Mouse (Mus musculus) right cerebral cortex, postnatal 10 days (tissue): ENCODE results near the gene Olfr5.
"Not testable (repeated sequence)": the region's sequence is repeated elsewhere in the genome, so short reads cannot be mapped to it uniquely, and the experiment has no call there.

ENCODE experiments used
- DNase-seq, 2 experiments: peaks; one replicate each; pipeline ENCODE4 v3.0.0; 2021; ENCODE audit warnings: low spot score in 2 of 2

Olfr5 gene

DNA sequence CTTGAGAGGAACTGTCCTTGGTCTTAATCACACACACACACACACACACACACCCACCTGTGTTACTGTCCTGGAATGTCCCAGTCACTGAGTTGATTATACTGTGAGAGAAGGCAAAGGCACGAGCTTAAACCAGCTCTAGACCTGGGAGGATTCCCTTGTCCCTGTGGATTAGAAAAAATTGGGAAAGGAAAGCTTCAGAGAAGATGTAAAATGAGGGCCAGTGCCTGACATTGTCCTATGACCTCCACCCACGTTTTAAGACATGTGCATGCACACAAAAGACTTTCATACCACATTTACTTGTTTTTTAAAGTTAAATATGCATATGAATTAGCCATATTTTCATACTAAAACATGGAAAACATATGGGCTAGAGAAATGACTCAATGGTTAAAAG is at the start of gene Olfr5:
Gene Olfr5 (minus strand): TSS at position 101 of the 400 bp plus-strand sequence.
- DNase-seq, result no peak

DNA sequence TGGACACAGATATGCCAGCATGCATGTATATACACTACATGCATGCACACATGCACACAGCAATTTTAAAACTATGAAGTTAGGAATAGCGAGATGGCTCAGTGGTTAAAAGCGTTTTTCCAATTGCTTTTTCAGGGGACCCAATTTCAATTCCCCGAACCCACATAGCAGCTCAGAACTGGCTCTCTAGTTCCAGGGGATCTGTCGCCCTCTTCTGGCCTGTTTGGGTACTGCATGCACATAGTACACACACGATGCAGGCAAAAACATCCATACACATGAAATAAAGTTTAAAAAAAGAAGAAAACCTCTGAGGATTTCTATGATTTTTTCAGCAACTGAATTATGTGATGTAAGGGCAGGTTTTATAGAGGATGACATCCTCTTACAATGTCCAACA is 39.4 kb upstream of the Olfr5 start:
- peak in 1 of 2 experiments; percentile 17 for DNase-seq

DNA sequence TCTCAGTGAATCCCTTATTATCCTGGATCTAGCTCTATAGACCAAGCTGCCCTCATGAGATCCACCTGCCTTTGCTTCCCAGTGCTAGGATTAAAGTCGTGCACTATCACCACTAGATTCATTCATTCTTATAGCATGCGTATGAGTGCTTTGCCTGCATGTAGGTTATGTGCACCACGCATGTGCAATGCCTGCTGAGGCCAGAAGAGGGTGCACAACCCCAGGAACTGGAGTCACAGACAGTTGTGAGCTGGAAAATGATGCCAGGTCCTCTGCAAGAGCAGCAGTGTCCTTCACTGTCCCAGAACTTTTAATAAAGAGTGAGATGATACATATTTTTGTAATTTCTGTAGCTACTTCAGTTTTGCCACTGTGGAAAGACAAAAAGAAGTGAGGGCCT is 38.3 kb upstream of the Olfr5 start:
- DNase-seq, result peak in 1 of 2 experiments; percentile 19

DNA sequence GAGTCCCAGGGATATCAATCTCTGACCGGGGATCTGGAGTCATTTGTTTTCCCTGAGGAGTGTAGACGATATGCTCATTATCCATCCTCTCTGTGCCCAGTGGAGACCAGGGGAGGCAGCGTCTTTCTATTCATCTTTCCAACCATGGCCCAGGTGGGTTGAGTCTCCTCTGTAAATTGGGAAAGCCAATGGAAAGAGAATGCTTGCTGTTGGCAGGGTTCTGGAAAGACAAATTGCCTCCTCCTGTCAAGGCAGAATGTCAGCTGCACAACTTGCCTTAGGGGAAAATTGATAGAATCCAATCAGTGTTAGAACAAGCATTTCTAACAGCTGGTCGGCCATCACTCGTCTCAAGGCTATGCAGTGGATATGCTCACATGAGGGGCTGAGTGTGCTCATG is 36.1 kb upstream of the Olfr5 start, which contains the start of gene Olfr1349:
Gene Olfr1349 (minus strand): TSS at position 101 of the 400 bp plus-strand sequence.
- no peak for DNase-seq

DNA sequence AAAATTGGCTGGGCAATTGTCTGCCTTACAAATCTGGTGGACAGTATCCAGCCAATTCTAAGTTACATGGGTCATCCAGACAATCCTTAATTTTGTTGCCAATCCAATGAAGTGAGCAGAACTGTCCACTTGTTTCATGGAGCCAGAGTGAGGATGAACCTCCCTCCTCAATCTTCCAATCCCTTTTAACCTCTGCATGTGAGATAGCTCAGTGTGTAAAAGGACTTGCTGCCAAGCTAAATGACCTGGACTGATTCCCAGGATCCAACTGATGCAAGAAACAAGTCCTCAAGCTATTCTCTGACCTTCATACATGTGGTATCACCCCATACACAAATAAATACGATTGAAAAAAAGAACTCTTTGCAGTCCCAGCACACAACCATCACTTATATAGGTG is 34.9 kb upstream of the Olfr5 start:
- DNase-seq, result no peak

DNA sequence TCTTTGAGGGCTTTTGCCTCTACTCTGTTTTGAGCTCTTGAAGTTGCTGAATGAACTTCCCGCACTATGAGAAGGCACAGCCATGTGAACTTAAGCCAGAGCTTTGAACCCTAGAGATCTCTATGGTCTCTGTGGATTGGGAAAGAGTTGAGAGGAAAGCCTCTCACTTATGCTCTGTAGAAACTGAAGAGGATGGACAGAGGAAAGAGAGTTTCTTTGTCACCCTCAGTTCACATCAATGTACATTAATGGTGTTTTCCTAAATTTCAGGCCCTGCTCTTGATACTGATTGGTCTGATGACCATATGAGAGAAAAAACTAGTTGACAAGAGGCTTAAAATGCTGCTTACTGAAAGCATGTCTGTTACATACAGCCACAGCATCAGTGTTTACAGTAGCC is 21.9 kb upstream of the Olfr5 start, which contains the start of gene Olfr1348:
Gene Olfr1348 (minus strand): TSS at position 101 of the 400 bp plus-strand sequence.
- no peak for DNase-seq

DNA sequence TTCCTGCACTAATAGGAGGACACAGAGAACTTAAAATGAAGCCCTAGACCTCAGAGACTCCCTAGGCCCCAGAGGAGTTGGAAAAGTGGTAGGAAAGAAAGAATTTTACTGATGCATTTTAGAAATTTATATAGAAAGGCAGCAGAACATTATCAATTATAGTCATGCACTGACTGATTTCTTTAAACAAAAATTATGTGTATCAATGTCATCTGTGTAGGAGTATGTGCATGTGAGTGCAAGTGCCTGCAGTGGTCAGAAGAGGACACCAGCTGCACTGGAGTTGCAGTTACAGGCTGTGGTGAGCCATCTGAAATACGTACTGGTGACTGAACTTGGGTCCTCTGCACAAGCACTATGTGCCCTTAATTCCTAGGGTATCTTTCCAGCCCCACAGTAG is 12.9 kb upstream of the Olfr5 start, which contains the start of gene Olfr1347:
Gene Olfr1347 (minus strand): TSS at position 101 of the 400 bp plus-strand sequence.
- no peak for DNase-seq

DNA sequence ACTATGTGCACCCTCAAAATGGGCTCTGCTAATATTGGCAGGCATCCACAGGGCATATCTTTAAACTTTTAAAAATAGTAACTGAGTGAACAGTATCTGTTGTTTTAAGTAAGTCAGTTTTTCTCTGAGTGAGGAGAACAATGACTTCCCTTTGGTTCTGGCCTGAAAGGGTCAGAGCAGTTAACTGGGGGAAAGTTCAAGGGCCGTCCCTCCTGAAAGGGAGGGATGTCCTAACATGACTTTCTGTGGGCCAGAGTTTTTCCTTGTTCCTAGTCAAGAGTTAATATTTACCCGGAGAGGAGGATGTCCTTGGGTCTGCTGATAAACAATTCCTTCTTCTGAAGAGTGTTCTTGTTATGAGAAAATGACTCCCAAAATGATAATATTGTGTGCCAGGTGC is 9.1 kb downstream of the Olfr5 start:
- not testable (repeated sequence) for DNase-seq

DNA sequence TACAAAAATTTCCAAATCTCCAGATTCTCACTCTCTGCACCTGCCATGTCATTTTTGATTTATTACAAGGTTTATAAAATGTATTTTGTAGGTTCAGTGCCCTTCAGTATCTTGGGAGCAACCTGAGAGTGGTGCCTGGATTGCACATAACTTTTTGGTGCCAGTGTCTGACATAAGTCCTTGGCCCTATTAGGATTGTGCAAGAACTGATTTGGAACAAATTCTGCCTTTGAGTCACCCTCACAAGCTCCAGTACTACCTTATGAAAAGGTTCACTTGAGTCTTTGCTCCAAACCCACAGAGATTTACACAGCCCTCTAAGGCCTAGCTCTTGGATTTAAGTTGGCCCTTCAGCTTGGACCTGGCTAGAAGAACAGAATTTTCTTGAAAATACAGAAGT is 19.8 kb downstream of the Olfr5 start, which contains the start of gene Olfr1346:
Gene Olfr1346 (plus strand): TSS at position 151 of the 400 bp plus-strand sequence.
- no peak for DNase-seq

DNA sequence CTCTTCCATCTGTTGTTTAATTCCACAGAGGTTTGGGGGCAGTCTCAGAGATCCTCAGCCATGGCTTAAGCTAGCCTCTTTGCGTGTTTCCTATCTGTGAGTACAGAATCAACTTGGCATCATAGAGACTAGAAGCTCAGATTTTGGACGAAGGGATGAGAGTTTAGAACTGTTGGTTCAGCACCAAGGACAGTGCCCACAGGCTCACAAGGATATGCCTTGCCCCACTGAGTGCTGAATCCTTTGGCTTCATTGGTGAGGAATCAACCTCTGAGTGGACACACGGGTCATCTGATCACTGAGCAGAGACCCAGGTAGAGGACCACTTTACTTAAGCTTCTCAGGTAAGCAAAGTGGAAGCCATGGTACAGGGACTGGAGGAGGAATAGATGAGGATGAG is 30.3 kb downstream of the Olfr5 start:
- DNase-seq, result no peak

DNA sequence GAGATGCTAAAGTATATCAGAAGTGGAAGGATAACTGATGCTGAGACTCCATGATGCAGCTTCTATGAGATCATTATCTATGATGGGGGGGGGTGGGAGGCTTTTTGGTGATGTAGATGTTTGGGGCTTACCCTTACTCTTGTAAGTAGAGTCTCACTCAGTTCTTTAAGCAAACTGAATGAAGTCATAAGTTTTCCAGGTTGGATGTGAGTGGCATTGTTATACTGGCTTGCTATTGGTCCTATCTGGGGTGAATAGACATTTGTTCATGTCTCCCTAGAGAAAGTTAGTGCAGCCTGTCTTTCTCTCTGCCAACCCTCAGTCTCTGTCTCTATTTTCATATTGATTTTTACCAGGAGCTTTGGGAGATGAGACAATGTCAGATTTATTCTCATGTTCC is 30.9 kb downstream of the Olfr5 start, which contains the start of gene Olfr1336:
Gene Olfr1336 (plus strand): TSS at position 301 of the 400 bp plus-strand sequence.
- no peak for DNase-seq

DNA sequence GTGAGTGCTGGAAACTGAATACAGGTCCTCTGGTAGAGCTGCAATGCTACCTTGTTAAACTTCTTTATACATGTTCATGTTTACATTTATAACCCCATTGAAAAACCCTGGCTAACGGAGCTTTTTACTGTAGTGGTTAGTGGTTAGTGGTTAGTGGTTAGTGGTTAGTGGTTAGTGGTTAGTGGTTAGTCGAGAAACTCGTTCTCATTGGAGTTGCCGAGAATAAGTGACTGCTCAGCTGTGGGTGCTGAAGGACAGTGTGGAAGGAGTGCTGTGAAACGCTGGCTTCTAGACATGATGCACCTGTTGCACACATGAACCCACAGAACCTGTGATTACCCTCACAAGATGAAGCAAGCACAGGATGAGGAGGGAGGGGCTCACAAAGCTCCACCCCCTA is 39.0 kb downstream of the Olfr5 start:
- no peak for DNase-seq

DNA sequence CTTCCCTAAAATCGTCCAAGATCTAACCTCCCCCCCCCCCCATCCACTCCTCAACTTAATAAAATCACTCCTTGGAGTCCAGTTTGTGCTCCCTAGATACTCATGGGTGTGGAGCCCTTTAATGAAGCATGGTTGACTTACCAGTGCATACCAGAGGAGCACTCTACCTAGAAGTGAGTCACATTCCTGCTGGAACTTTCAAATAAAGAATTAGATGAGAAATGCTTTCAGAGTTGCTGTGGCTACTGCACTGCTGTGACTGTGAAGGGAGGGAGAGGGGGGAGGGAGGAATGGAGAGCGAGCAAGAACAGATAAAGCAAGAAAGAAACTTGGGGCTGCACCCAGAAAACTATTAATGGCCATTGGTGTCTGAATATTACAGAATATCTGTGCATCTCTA is 45.6 kb downstream of the Olfr5 start:
- DNase-seq, result no peak

DNA sequence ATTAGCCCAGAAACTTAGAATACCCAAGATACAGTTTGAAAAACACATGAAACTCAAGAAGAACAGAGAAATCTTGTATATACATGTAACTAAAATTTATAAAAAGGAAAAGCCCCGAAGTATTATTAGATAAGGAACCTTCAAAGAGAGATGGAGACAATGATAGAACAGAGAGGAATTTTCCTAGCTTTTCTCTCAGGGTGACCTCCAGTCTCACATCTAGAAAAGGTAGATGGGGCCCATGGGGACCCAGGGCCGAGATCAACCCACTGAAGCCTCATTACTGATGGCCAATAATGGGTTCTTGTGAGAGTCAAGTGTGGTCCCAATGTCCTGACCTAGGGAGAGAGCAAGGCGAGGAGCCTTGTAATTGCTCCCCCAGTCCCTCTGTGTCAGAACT is 48.4 kb downstream of the Olfr5 start, which contains the start of gene Olfr1344:
Gene Olfr1344 (plus strand): TSS at position 301 of the 400 bp plus-strand sequence.
- no peak for DNase-seq

DNA sequence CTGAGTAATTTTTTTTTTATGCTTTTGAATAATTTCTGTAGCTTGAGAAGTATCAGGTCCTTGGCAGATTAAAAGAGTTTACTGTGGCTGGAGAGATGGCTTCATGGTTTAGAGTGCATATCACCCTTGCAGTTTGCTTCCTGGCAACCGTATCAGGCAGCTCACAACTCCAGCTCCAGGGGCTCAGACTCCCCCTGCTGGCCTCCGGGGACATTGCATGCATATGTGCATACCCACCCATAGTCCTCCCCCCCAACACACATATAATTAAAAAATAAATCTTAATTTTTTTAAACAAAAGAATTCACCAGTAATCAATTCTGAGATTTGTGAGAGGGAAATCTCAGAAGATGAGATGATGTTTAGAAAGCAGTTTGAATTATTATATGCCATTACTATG is 56.4 kb downstream of the Olfr5 start:
- no peak for DNase-seq

DNA sequence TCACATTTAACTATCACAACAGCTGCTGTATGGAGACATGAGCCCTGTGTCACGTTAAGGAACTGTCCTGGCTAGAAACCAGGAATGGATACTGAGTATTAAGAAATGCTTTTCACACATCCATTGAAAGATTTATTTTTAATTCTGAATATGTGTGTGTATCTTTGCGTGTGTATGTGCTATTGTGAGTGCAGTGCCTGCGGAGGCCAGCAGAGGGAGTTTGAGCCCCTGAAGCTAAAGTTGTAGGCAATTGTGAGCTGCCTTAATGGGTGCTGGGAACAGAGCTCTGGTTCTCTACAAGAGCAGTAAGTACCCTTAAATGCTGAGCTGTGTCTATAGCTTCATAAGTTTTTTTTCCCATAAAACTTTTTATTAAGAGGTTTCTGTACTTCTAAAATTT is 57.4 kb downstream of the Olfr5 start:
- no peak for DNase-seq
